Mouse (Mus musculus) liver, embryonic 11.5 days (tissue): ENCODE results near the gene Tspyl4. TPM values are rescaled to one million over a fixed set of nuclear protein-coding genes. Genes with fewer than 3 reads are reported as not detected.
"Not testable (repeated sequence)": the region's sequence is repeated elsewhere in the genome, so short reads cannot be mapped to it uniquely, and the experiment has no call there.

Experiments used
- ATAC-seq: fragments of 200-750 bp; cut with Nextera tagmentation; replicated peaks from 2 replicates; pipeline ENCODE4 v1.8.0; 2017; ENCODE audit warnings: moderate number of reproducible peaks, mild to moderate bottlenecking, moderate TSS enrichment, moderate library complexity; ENCODE audit not compliant: low FRiP score
- DNase-seq: peaks from one replicate; pipeline ENCODE4 v3.0.0-alpha.2; 2017; ENCODE audit warnings: low spot score
- H3K27ac ChIP-seq: fragments of 300-500 bp; sonication (generic); 2 replicates; pipeline ENCODE4 v1.5.1; 2014; ENCODE audit warnings: mild to moderate bottlenecking, low read depth, low read length, control low read depth
- H3K27me3 ChIP-seq: fragments of 300-500 bp; sonication (generic); replicated peaks from 2 replicates; pipeline ENCODE4 v1.6.1; 2014; ENCODE audit warnings: low read length, mixed read lengths; ENCODE audit not compliant: control insufficient read depth, insufficient read depth
- H3K36me3 ChIP-seq: fragments of 300-500 bp; sonication (generic); 2 replicates; pipeline ENCODE4 v1.6.1; 2014; ENCODE audit warnings: mild to moderate bottlenecking, low read length, moderate library complexity, mixed read lengths; ENCODE audit not compliant: control insufficient read depth, insufficient read depth
- H3K4me1 ChIP-seq: fragments of 300-500 bp; sonication (generic); replicated peaks from 2 replicates; pipeline ENCODE4 v1.6.1; 2014; ENCODE audit warnings: low read length, mixed read lengths; ENCODE audit not compliant: control insufficient read depth, insufficient read depth
- H3K4me2 ChIP-seq: fragments of 300-500 bp; sonication (generic); 2 replicates; pipeline ENCODE4 v1.6.1; 2014; ENCODE audit warnings: mild to moderate bottlenecking, control low read depth, moderate library complexity
- H3K4me3 ChIP-seq: fragments of 300-500 bp; sonication (generic); 2 replicates; pipeline ENCODE4 v1.5.1; 2014; ENCODE audit warnings: low read depth, low read length, control low read depth
- H3K9ac ChIP-seq: fragments of 300-500 bp; sonication (generic); 2 replicates; pipeline ENCODE4 v1.6.1; 2014; ENCODE audit warnings: low read depth, low read length, control low read depth
- H3K9me3 ChIP-seq: fragments of 300-500 bp; sonication (generic); 2 replicates; pipeline ENCODE4 v1.6.1; 2016; ENCODE audit warnings: low read length, inconsistent platforms, mixed read lengths; ENCODE audit not compliant: control insufficient read depth
- WGBS: fragments of 180-500 bp; shearing (Covaris S2); extraction: QIAGEN DNeasy Blood & Tissue Kit; methylation state at CpG from one replicate; pipeline ENCODE4 v1.1.7; 2014; 5-methylcytosine and 5-hydroxymethylcytosine counted together
- polyA plus RNA-seq: library from polyadenylated mRNA; unstranded; fragments of >200 nt; fragmentation: Nextera tagmentation; extraction: Ambion mirVana; gene quantifications from 2 replicates; pipeline ENCODE4 v1.2.1, GENCODE M21; 2014

The Tspyl4 gene
- polyA plus RNA-seq = 1.5 and 2.2 TPM in 2 replicates

GRCm38 (mm10) chr10:34297299-34297979 lies at the start of gene Tspyl4:
Tspyl4 (plus strand) TSS chr10:34297442.
- Histone ChIP-seq H3K4me3 (peak within 1 kb of the TSS; percentile 63), H3K4me1 (peaks cover 7% of the 10 kb centered on the region), H3K9me3 (no peaks in the 10 kb centered on the region), H3K27ac (no peak within 1 kb of the TSS), H3K9ac (0 out of 2 replicates have a peak within 1 kb of the TSS, but pooled peaks have one; percentile 1), H3K4me2 (peak within 1 kb of the TSS; percentile 90), H3K36me3 (no peaks in the 10 kb centered on the region), H3K27me3 (no peaks in the 10 kb centered on the region)
- WGBS = under 1% methylated on average over 38 of the region's 38 CpGs
- DNase-seq = peak; percentile 81
- peak; percentile 94 for ATAC-seq

- ATAC-seq = no peak
- 59% methylated on average over 3 of the region's 3 CpGs for WGBS
- no peaks in the 10 kb centered on the region for H3K36me3 ChIP-seq
Measured at GRCm38 (mm10) chr10:34247757-34248156, 49.5 kb upstream of the Tspyl4 start.

DNA sequence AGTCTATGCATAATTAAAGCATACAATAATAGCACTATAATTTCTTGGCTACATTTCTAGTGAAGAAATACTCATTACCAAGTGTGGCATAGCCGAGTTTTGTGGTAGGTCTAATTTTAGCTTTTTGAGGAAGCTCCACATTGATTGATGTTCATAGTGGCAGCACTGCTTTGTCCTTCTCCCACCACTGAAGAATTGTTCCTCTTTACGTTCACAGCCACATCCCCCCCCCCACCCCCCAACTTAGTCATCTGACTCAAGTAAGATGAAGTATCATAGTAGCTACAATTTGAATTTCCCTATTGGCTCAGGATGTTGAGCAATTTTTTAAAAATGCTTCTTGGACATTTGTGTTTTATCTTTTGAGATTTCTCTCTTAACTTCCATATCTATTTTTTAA lies 47.6 kb upstream of the Tspyl4 start:
- DNase-seq (no peak), ATAC-seq (no peak)
- no peak overlapping the region for H3K4me2 ChIP-seq
- no peak overlapping the region for H3K9ac ChIP-seq
- no peaks in the 10 kb centered on the region for H3K9me3 ChIP-seq
- H3K4me3 ChIP-seq = no peak overlapping the region
- no peaks in the 10 kb centered on the region; the same call in 1 of the 2 replicates for H3K4me1 ChIP-seq
- 32% methylated on average over 2 of the region's 2 CpGs for WGBS
- H3K27me3 ChIP-seq = no peaks in the 10 kb centered on the region
- no peaks in the 10 kb centered on the region for H3K36me3 ChIP-seq
- no peak overlapping the region for H3K27ac ChIP-seq

More at GRCm38 (mm10) chr10:34247757-34248156, 49.5 kb upstream of the Tspyl4 start:
- H3K27me3 ChIP-seq = no peaks in the 10 kb centered on the region
- DNase-seq = no peak
- no peak overlapping the region for H3K27ac ChIP-seq
- no peaks in the 10 kb centered on the region; the same call in 1 of the 2 replicates for H3K4me1 ChIP-seq
- H3K4me3 ChIP-seq = no peak overlapping the region
- H3K9ac ChIP-seq = no peak overlapping the region
- no peak overlapping the region for H3K4me2 ChIP-seq
- no peaks in the 10 kb centered on the region for H3K9me3 ChIP-seq

GRCm38 (mm10) chr10:34252833-34253232 lies 44.4 kb upstream of the Tspyl4 start:
- not testable (repeated sequence) for ATAC-seq, DNase-seq, H3K9ac ChIP-seq, H3K27ac ChIP-seq, H3K9me3 ChIP-seq, H3K36me3 ChIP-seq, H3K4me1 ChIP-seq, H3K4me3 ChIP-seq, H3K27me3 ChIP-seq, H3K4me2 ChIP-seq
- 89% methylated on average over 9 of the region's 9 CpGs for whole genome bisulfite sequencing

- no peak overlapping the region for H3K9ac ChIP-seq
- H3K4me3 ChIP-seq = no peak overlapping the region
- no peaks in the 10 kb centered on the region for H3K36me3 ChIP-seq
- H3K4me1 ChIP-seq = no peaks in the 10 kb centered on the region
- H3K4me2 ChIP-seq = no peak overlapping the region
- H3K9me3 ChIP-seq = no peaks in the 10 kb centered on the region
- no peak overlapping the region for H3K27ac ChIP-seq
- 75% methylated on average over 4 of the region's 4 CpGs for WGBS
- ATAC-seq (no peak), DNase-seq (no peak)
- no peaks in the 10 kb centered on the region for H3K27me3 ChIP-seq
Measured at GRCm38 (mm10) chr10:34265106-34265505, 32.1 kb upstream of the Tspyl4 start.

DNA sequence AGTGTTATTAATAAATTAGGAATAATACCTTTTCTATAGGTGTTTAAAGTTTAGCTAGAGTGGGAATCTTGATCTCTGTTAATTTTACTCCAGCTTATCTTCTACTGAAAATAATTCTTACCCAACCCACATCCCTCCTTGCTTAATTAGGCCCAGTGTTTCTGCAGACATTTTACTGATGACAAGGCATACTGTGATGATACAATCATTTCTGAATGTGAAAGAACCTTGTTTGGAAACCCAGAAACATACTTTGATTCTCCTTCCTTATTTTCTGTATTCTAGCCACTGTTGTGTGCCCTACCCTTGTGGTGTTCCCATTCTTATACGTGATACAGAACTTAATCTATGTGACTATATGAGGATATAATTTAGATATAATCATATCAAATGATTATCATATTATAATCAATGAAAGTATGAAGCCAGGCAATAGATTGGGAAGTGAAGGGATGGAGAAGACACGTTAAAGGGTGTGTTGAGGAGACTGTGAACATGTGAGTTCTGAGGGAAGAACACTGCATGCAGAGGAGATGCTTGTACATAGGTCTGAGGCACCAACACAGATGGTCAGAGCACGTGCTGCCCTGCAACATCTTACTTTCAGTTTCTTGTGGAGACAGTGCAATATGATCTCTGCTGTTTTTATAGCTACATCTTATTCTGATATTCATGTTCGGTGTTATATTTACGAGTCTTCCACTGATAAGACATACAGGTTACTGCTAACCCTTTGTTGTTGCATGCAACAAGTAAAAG lies 29.8 kb upstream of the Tspyl4 start:
- no peak overlapping the region for H3K9ac ChIP-seq
- ATAC-seq (no peak), DNase-seq (no peak)
- no peaks in the 10 kb centered on the region for H3K36me3 ChIP-seq
- H3K9me3 ChIP-seq = no peaks in the 10 kb centered on the region
- 69% methylated on average over 5 of the region's 5 CpGs for WGBS
- H3K4me1 ChIP-seq = no peaks in the 10 kb centered on the region
- H3K27ac ChIP-seq = no peak overlapping the region
- H3K27me3 ChIP-seq = no peaks in the 10 kb centered on the region
- H3K4me3 ChIP-seq = no peak overlapping the region
- no peak overlapping the region for H3K4me2 ChIP-seq

DNA sequence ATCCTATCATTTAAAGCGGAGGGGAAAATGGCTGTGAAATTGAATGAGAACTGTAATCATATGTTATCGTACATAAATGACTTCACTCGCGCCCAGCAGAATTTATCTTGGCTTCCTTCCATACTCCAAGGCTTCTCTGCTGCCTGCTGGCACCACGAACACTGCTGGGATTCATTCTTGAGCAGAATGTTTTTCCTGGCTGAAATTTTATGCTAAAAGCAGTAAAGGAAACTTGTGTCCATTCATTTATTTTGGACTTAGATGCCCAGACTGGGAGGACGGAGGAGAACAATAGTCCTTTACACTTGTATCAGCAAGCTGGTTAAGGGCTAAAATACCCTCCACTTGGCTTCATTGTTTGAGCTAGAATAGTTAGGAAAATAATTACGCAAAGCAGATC lies 25.6 kb upstream of the Tspyl4 start:
- DNase-seq = no peak
- H3K4me3 ChIP-seq = no peak overlapping the region
- H3K27ac ChIP-seq = no peak overlapping the region
- ATAC-seq = no peak
- H3K27me3 ChIP-seq = no peaks in the 10 kb centered on the region
- no peak overlapping the region for H3K4me2 ChIP-seq
- H3K4me1 ChIP-seq = no peaks in the 10 kb centered on the region
- no peak overlapping the region for H3K9ac ChIP-seq
- 76% methylated on average over 7 of the region's 7 CpGs for WGBS
- H3K9me3 ChIP-seq = no peaks in the 10 kb centered on the region
- H3K36me3 ChIP-seq = no peaks in the 10 kb centered on the region

DNA sequence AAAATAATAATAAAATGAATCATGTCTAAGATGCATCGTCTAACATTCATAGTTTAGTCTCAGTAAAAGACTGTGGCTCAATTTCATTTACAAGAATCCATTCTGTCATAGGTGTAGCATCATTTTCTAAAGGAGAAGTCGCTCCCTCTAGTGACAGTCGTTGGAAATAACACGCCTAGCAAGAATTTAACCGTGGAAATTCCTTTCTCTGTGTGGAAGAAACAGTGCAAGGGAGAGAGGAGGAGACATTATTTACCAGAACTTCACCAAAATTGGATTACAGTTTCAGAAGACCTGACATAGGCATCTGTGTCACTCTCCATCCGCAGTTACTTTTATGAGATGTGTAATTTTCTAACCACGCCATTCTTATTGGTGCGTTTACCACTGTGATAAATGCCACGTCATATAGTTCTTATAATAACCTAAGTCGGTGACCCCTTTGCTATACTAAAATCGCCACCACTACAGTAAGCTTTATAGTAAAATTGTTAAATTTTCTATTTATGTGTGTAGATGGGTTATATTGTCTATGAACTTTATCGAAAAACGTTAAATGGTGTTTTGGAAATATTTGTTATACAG lies 16.6 kb upstream of the Tspyl4 start:
- Histone ChIP-seq H3K4me3 (peak overlapping the region; percentile 35), H3K4me1 (peaks cover 12% of the 10 kb centered on the region), H3K4me2 (peak overlapping the region; percentile 91), H3K9me3 (no peaks in the 10 kb centered on the region), H3K9ac (no peak overlapping the region), H3K27me3 (no peaks in the 10 kb centered on the region), H3K27ac (no peak overlapping the region), H3K36me3 (no peaks in the 10 kb centered on the region)
- DNase-seq (no peak), ATAC-seq (no peak)
- 25% methylated on average over 13 of the region's 13 CpGs for WGBS
